Mouse (Mus musculus) hindbrain, embryonic 16.5 days (tissue): Measurements from ENCODE around the gene Ahsg. TPM values are rescaled to one million over a fixed set of nuclear protein-coding genes. Genes with fewer than 3 reads are reported as not detected.

Experiments used
- ATAC-seq: fragments of 200-750 bp; cut with Nextera tagmentation; 2 replicates; pipeline ENCODE4 v1.8.0; 2017; ENCODE audit warnings: moderate TSS enrichment, moderate library complexity
- H3K27ac ChIP-seq: fragments of 300-500 bp; sonication (generic); 2 replicates; pipeline ENCODE4 v1.5.1; 2014; ENCODE audit warnings: low read depth, mild to moderate bottlenecking, control low read depth, low read length, moderate library complexity
- H3K27me3 ChIP-seq: fragments of 300-500 bp; sonication (generic); replicated peaks from 2 replicates; pipeline ENCODE4 v1.6.1; 2014; ENCODE audit warnings: low read length; ENCODE audit not compliant: control insufficient read depth, insufficient read depth
- H3K36me3 ChIP-seq: fragments of 300-500 bp; sonication (generic); 2 replicates; pipeline ENCODE4 v1.6.1; 2014; ENCODE audit warnings: mild to moderate bottlenecking, low read length, moderate library complexity, mixed read lengths; ENCODE audit not compliant: control insufficient read depth, insufficient read depth
- H3K4me1 ChIP-seq: fragments of 300-500 bp; sonication (generic); 2 replicates; pipeline ENCODE4 v1.6.1; 2014; ENCODE audit warnings: low read depth, low read length; ENCODE audit not compliant: control insufficient read depth, insufficient read depth
- H3K4me2 ChIP-seq: fragments of 300-500 bp; sonication (generic); 2 replicates; pipeline ENCODE4 v1.6.1; 2014; ENCODE audit warnings: mild to moderate bottlenecking, low read length, control low read depth, moderate library complexity
- H3K4me3 ChIP-seq: fragments of 300-500 bp; sonication (generic); 2 replicates; pipeline ENCODE4 v1.5.1; 2014; ENCODE audit warnings: mild to moderate bottlenecking, low read length, control low read depth, moderate library complexity
- H3K9ac ChIP-seq: fragments of 300-500 bp; sonication (generic); 2 replicates; pipeline ENCODE4 v1.6.1; 2014; ENCODE audit warnings: low read depth, mild to moderate bottlenecking, control low read depth, low read length, moderate library complexity
- H3K9me3 ChIP-seq: fragments of 300-500 bp; sonication (generic); 2 replicates; pipeline ENCODE4 v1.6.1; 2014; ENCODE audit warnings: mild to moderate bottlenecking, low read length, moderate library complexity; ENCODE audit not compliant: control insufficient read depth
- WGBS: fragments of 180-500 bp; shearing (Covaris S2); extraction: QIAGEN DNeasy Blood & Tissue Kit; methylation state at CpG from one replicate; pipeline ENCODE4 v1.1.7; 2014; 5-methylcytosine and 5-hydroxymethylcytosine counted together
- polyA plus RNA-seq: library from polyadenylated mRNA; unstranded; fragments of >200 nt; fragmentation: Nextera tagmentation; extraction: Ambion mirVana; gene quantifications from 2 replicates; pipeline ENCODE4 v1.2.1, GENCODE M21; 2015

Ahsg gene
- polyA plus RNA-seq = not detected in 2 replicates

DNA sequence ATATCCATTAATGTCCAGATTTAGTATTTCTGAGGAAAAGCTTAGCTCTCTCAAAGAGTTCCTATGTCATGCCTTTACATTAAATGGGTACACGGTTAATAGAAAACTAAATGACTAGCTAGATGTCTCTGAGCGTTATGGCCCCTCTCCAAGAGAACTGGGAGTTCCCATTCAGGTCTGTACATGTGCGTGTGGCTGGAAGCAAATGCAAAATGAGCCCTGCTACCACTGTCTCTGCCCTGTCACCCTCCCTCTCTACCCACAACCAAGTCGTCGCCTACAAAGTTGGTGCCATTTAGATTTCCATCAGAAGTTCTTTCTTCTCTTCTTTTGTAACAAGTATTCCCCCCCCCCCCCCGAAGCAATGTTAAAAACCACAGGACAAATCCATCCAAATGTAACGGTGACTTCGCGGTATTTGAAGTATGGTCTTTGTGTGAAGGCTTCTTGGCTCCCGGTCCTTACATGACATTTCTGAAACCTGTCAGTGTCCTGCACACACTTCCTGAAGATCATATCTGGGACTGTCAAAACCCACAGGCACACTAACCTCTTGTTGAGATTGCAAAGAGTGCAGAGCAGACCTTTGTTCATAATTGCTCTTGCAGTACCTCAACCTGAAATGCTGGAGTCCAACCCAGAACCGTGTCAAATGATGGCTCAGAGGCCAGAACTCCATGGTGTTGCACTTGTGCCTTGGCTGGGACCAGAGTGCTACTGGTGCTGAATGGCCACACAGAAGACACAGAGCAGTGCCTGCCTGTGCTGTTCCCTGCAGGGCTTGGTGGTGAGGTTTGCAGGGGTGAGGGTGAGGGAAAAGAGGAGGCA is at the start of gene Ahsg:
TSS of gene Ahsg (plus strand) at position 595 of the 828 bp plus-strand sequence.
- Histone ChIP-seq H3K27me3 (no peaks in the 10 kb centered on the region), H3K36me3 (no peaks in the 10 kb centered on the region), H3K9me3 (no peaks in the 10 kb centered on the region), H3K27ac (no peak within 1 kb of the TSS), H3K9ac (no peak within 1 kb of the TSS), H3K4me1 (no peaks in the 10 kb centered on the region), H3K4me3 (no peak within 1 kb of the TSS), H3K4me2 (no peak within 1 kb of the TSS)
- ATAC-seq = no peak
- WGBS = 87% methylated on average over 11 of the region's 11 CpGs

GRCm38 (mm10) chr16:22842871-22843270 is 48.2 kb upstream of the Ahsg start:
- Histone ChIP-seq H3K4me3 (no peak overlapping the region), H3K27ac (no peak overlapping the region), H3K36me3 (peaks cover 3% of the 10 kb centered on the region; the same call in 1 of the 2 replicates), H3K27me3 (no peaks in the 10 kb centered on the region), H3K4me2 (no peak overlapping the region), H3K4me1 (peaks cover 5% of the 10 kb centered on the region; the same call in 1 of the 2 replicates), H3K9me3 (no peaks in the 10 kb centered on the region), H3K9ac (no peak overlapping the region)
- WGBS = 97% methylated on average over 5 of the region's 5 CpGs
- no peak for ATAC-seq

- ATAC-seq = peak; percentile 98
- Histone ChIP-seq H3K27ac (peak overlapping the region; percentile 57), H3K36me3 (peaks cover 2% of the 10 kb centered on the region; the same call in 1 of the 2 replicates), H3K4me2 (peak overlapping the region; percentile 82), H3K27me3 (no peaks in the 10 kb centered on the region), H3K4me3 (peak overlapping the region; percentile 56), H3K4me1 (peaks cover 5% of the 10 kb centered on the region; the same call in 1 of the 2 replicates), H3K9ac (peak overlapping the region; percentile 80), H3K9me3 (no peaks in the 10 kb centered on the region)
- 3% methylated on average over 26 of the region's 26 CpGs for WGBS
Measured at GRCm38 (mm10) chr16:22844061-22844801, 46.8 kb upstream of the Ahsg start.

DNA sequence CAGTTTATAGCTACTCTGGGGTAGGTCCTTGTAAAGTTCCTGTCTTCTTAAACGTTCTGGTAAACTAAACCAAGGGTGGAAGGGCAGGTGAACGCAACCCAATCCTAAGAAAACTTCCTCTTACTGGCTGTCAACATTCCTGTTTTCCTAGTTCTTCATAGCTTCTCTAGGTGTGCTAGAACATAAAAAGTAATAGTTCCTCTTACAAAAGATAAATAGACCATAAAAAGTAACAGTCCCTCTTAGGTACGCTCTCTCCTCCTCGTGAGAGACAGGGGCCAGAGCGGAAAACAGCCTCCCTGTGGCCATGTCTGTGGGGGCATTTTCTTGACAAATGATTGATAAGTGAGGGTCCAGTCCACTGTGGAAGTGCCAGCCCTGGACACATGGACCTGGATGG is 46.2 kb upstream of the Ahsg start:
- WGBS = 66% methylated on average over 5 of the region's 5 CpGs
- Histone ChIP-seq H3K27me3 (no peaks in the 10 kb centered on the region), H3K9me3 (no peaks in the 10 kb centered on the region), H3K27ac (peak overlapping the region; percentile 57; the same call in 1 of the 2 replicates), H3K4me2 (peak overlapping the region; percentile 82), H3K36me3 (no peaks in the 10 kb centered on the region), H3K9ac (peak overlapping the region; percentile 80), H3K4me1 (peaks cover 5% of the 10 kb centered on the region; the same call in 1 of the 2 replicates), H3K4me3 (peak overlapping the region; percentile 56)
- no peak for ATAC-seq

- no peaks in the 10 kb centered on the region for H3K27me3 ChIP-seq
- no peaks in the 10 kb centered on the region for H3K9me3 ChIP-seq
- peaks cover 5% of the 10 kb centered on the region; the same call in 1 of the 2 replicates for H3K4me1 ChIP-seq
- no peak overlapping the region for H3K27ac ChIP-seq
- 87% methylated on average over 4 of the region's 4 CpGs for WGBS
- no peaks in the 10 kb centered on the region for H3K36me3 ChIP-seq
- H3K4me2 ChIP-seq = no peak overlapping the region
- H3K4me3 ChIP-seq = no peak overlapping the region
- no peak overlapping the region for H3K9ac ChIP-seq
- ATAC-seq = no peak
Measured at GRCm38 (mm10) chr16:22845481-22845880, 45.6 kb upstream of the Ahsg start.

DNA sequence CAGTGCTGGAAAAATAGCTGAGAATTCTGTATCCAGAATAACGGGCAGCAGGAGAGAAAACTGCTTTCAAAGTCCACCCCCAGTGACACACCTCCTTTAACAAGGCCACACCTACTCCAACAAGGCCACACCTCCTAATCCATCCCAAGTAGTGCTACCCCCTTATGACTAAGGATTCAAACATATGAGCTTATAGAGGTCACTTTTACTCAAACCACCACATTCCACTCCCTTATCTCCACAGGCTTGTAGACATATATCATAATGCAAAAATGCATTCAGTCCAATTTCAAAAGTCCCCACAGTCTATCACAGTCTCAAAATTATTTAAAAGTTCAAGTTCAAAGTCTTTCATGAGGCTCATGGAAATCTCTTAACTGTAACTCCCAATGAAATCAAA is 43.4 kb upstream of the Ahsg start:
- no peak for ATAC-seq
- Histone ChIP-seq H3K4me1 (peaks cover 5% of the 10 kb centered on the region; the same call in 1 of the 2 replicates), H3K4me2 (no peak overlapping the region), H3K36me3 (no peaks in the 10 kb centered on the region), H3K27ac (no peak overlapping the region), H3K9ac (no peak overlapping the region), H3K9me3 (no peaks in the 10 kb centered on the region), H3K27me3 (no peaks in the 10 kb centered on the region), H3K4me3 (no peak overlapping the region)
- 88% methylated on average over 1 of the region's 1 CpGs for WGBS

- no peak overlapping the region for H3K9ac ChIP-seq
- H3K4me2 ChIP-seq = no peak overlapping the region
- no peaks in the 10 kb centered on the region for H3K27me3 ChIP-seq
- peaks cover 5% of the 10 kb centered on the region; the same call in 1 of the 2 replicates for H3K4me1 ChIP-seq
- H3K27ac ChIP-seq = no peak overlapping the region
- no peaks in the 10 kb centered on the region for H3K36me3 ChIP-seq
- 89% methylated on average over 1 of the region's 1 CpGs for WGBS
- no peaks in the 10 kb centered on the region for H3K9me3 ChIP-seq
- ATAC-seq = no peak
- H3K4me3 ChIP-seq = no peak overlapping the region
Measured at GRCm38 (mm10) chr16:22848331-22848730, 42.7 kb upstream of the Ahsg start.

GRCm38 (mm10) chr16:22852709-22853108 is 38.4 kb upstream of the Ahsg start:
- Histone ChIP-seq H3K4me2 (no peak overlapping the region), H3K4me1 (peaks cover 6% of the 10 kb centered on the region), H3K4me3 (no peak overlapping the region), H3K27me3 (no peaks in the 10 kb centered on the region), H3K9me3 (no peaks in the 10 kb centered on the region), H3K27ac (no peak overlapping the region), H3K36me3 (no peaks in the 10 kb centered on the region), H3K9ac (no peak overlapping the region)
- WGBS = 94% methylated on average over 4 of the region's 4 CpGs
- no peak for ATAC-seq

DNA sequence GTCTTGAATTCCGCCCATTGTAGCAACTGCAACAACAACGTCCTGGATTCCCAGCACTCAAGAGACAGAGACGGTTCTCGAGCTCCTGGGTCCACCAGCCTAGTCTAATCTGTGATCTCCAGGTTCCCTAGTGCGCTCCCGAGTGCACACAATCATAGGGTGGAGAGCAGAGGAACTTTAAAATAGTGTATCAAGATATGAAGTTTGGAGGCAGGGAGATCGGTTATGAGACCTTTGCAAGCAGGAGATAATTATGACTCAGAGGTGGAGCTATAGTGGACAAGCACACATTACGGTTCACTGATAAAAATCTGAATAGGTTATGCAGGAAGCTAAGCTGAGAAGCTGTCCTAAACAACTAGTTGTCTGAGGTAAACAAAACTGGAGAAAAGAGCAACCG is 34.3 kb upstream of the Ahsg start:
- Histone ChIP-seq H3K36me3 (no peaks in the 10 kb centered on the region), H3K27me3 (no peaks in the 10 kb centered on the region), H3K9ac (peak overlapping the region; percentile 69), H3K27ac (peak overlapping the region; percentile 74; the same call in 1 of the 2 replicates), H3K4me2 (peak overlapping the region; percentile 85), H3K9me3 (no peaks in the 10 kb centered on the region), H3K4me3 (peak overlapping the region; percentile 66), H3K4me1 (peaks cover 12% of the 10 kb centered on the region)
- WGBS = 16% methylated on average over 9 of the region's 9 CpGs
- no peak for ATAC-seq
